Mouse (Mus musculus): ENCODE measurements around the gene Ggcx. TPM values are rescaled to one million over a fixed set of nuclear protein-coding genes. Genes with fewer than 3 reads are reported as not detected.

Gene Ggcx
- polyA plus RNA-seq, 1 experiment from 2014 or later: 36.0 TPM

DNA sequence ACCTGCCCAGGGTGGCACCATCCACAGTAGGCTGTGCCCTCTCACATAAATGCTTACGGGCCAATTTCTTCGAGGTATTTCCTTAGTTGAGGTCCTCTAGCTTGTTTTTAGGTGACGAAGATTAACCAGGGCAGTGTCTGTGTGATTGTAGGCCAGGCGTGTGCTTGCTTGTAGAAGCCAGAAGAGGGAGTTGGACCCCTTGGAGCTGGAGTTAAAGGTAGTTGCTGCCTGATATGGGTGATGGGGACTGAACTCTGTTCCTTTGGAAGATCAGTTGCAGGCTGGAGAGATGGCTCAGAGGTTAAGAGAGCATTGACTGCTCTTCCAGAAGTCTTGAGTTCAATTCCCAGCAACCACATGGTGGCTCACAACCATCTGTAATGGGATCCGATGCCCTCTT is 1.1 kb downstream of the Ggcx start:
- WGBS: 88% methylated on average over 5 of the region's 5 CpGs
- H3K9ac ChIP-seq: peak overlapping the region; percentile 65; the same call in 1 of the 2 replicates
- H3K4me1 ChIP-seq: peaks cover 22% of the 10 kb centered on the region

GRCm38 (mm10) chr6:72415964-72416772 is 2.1 kb downstream of the Ggcx start:
- no peak for ATAC-seq (replicated peaks; ENCODE audit: low FRiP score)
- WGBS: 79% methylated on average over 7 of the region's 7 CpGs
- no peaks in the 10 kb centered on the region for H3K27me3 ChIP-seq
- H3K9ac ChIP-seq: no peak overlapping the region
- H3K9me3 ChIP-seq (replicated peaks): no peaks in the 10 kb centered on the region
- no peak overlapping the region for H3K4me2 ChIP-seq
- no peak overlapping the region for H3K27ac ChIP-seq
- peaks cover 22% of the 10 kb centered on the region for H3K4me1 ChIP-seq
- peaks cover 50% of the 10 kb centered on the region for H3K36me3 ChIP-seq
- H3K4me3 ChIP-seq (replicated peaks): no peak overlapping the region

More for the DNA sequence above, 1.1 kb downstream of the Ggcx start:
- Histone ChIP-seq H3K27me3 (no peaks in the 10 kb centered on the region), H3K27ac (no peak overlapping the region), H3K4me2 (peak overlapping the region; percentile 72), H3K4me3 (replicated peaks) (peak overlapping the region; percentile 59), H3K9me3 (replicated peaks) (no peaks in the 10 kb centered on the region), H3K36me3 (peaks cover 40% of the 10 kb centered on the region)
- ATAC-seq (replicated peaks; ENCODE audit: low FRiP score): no peak

DNA sequence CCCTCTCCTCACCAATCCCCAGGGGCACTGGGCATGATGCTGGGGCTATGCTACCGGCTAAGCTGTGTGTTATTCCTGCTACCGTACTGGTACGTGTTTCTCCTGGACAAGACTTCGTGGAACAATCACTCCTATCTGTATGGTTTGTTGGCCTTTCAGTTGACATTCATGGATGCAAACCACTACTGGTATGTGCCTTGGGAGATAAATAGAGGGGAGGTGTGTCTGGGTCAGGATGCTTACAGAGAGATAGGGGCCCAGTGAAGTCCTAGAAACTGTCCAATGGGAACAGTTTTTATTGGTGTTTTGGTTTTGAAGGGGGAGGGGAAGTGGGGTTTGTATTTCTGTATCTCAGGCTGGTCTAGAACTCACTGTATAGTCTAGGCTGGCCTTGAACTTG is 4.2 kb downstream of the Ggcx start:
- H3K4me2 ChIP-seq: no peak overlapping the region
- no peak overlapping the region for H3K27ac ChIP-seq
- no peaks in the 10 kb centered on the region for H3K27me3 ChIP-seq
- WGBS: 85% methylated on average over 4 of the region's 4 CpGs
- peaks cover 71% of the 10 kb centered on the region for H3K36me3 ChIP-seq
- H3K9ac ChIP-seq: no peak overlapping the region
- no peak for ATAC-seq (replicated peaks; ENCODE audit: low FRiP score)
- H3K4me3 ChIP-seq (replicated peaks): no peak overlapping the region
- no peaks in the 10 kb centered on the region for H3K9me3 ChIP-seq (replicated peaks)
- peaks cover 22% of the 10 kb centered on the region for H3K4me1 ChIP-seq

DNA sequence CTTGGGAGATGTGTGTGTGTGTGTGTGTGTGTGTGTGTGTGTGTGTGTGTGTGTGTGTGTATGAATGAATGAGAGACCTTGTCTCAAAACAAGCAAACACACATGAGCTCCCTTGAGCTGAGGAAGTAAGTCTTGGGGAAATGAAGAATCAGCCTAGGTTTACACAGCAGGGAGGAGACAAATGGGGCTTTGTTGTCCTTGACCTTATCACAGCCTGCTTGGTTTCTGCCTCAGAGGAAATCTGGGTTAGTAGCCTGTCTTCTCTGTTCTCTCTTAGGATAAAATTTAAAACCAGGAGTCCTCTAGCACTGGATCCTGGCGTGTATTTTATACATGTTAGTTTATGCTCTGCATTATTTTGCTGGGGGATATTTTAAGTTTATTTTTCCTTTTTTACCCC is 5.7 kb downstream of the Ggcx start:
- no peaks in the 10 kb centered on the region for H3K9me3 ChIP-seq (replicated peaks)
- ATAC-seq (replicated peaks; ENCODE audit: low FRiP score): no peak
- no peak overlapping the region for H3K9ac ChIP-seq
- no peak overlapping the region for H3K27ac ChIP-seq
- H3K36me3 ChIP-seq: peaks cover 86% of the 10 kb centered on the region
- no peak overlapping the region for H3K4me2 ChIP-seq
- H3K4me3 ChIP-seq (replicated peaks): no peak overlapping the region
- 89% methylated on average over 1 of the region's 1 CpGs for WGBS
- no peaks in the 10 kb centered on the region for H3K27me3 ChIP-seq
- peaks cover 14% of the 10 kb centered on the region for H3K4me1 ChIP-seq

DNA sequence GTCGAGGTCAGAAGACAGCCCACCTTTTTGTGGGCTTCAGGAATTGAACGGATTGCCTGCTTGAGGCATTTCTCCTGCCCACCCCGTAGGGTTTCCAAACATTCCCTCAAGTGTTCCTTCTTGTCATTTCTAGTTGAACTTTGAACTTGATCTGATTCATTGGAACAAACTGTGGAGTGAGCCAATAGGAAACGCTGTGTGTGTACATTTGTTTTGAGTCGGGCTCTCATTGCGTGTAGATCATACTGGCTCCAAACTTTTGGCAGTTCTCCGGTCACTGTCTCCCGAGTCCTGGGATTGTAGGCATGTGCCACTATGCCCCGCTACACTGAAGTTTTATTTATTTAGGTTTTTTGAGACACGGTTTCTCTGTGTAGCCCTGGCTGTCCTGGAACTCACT is 6.8 kb downstream of the Ggcx start:
- ATAC-seq (replicated peaks; ENCODE audit: low FRiP score): no peak
- no peaks in the 10 kb centered on the region for H3K27me3 ChIP-seq
- no peaks in the 10 kb centered on the region for H3K9me3 ChIP-seq (replicated peaks)
- H3K4me2 ChIP-seq: no peak overlapping the region
- H3K9ac ChIP-seq: no peak overlapping the region
- H3K4me1 ChIP-seq: peaks cover 3% of the 10 kb centered on the region; the same call in 1 of the 2 replicates
- 92% methylated on average over 10 of the region's 10 CpGs for WGBS
- H3K36me3 ChIP-seq: peaks cover 97% of the 10 kb centered on the region
- no peak overlapping the region for H3K4me3 ChIP-seq (replicated peaks)
- no peak overlapping the region for H3K27ac ChIP-seq

DNA sequence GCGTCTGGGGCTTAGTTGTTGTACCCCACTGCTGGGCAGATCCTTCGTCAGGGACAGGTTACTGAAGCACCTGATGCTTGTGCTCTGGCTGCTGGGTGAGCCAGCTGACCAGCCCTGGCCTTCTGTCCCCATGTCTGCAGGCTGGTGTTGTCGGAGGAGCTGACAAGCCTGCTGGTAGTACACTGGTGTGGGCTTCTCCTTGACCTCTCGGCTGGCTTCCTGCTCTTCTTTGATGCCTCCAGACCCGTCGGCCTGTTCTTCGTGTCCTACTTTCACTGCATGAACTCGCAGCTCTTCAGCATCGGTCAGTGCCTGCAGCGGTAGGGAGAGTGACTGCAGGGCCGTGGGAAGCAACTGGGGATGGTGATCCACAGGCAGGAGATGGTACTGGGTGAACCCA is 11.5 kb downstream of the Ggcx start:
- WGBS: 91% methylated on average over 11 of the region's 11 CpGs
- Histone ChIP-seq H3K36me3 (peaks cover 98% of the 10 kb centered on the region), H3K9ac (no peak overlapping the region), H3K27me3 (no peaks in the 10 kb centered on the region), H3K4me1 (no peaks in the 10 kb centered on the region), H3K27ac (no peak overlapping the region), H3K9me3 (replicated peaks) (no peaks in the 10 kb centered on the region), H3K4me2 (no peak overlapping the region), H3K4me3 (replicated peaks) (no peak overlapping the region)
- ATAC-seq (replicated peaks; ENCODE audit: low FRiP score): no peak

GRCm38 (mm10) chr6:72428036-72428435 is 13.9 kb downstream of the Ggcx start:
- Histone ChIP-seq H3K36me3 (peaks cover 98% of the 10 kb centered on the region), H3K4me3 (replicated peaks) (no peak overlapping the region), H3K4me2 (no peak overlapping the region), H3K27me3 (no peaks in the 10 kb centered on the region), H3K4me1 (no peaks in the 10 kb centered on the region), H3K27ac (no peak overlapping the region), H3K9ac (no peak overlapping the region), H3K9me3 (replicated peaks) (no peaks in the 10 kb centered on the region)
- 27% methylated on average over 8 of the region's 8 CpGs for WGBS
- peak; percentile 69; the same call in 1 of the 2 replicates for ATAC-seq (replicated peaks; ENCODE audit: low FRiP score)

DNA sequence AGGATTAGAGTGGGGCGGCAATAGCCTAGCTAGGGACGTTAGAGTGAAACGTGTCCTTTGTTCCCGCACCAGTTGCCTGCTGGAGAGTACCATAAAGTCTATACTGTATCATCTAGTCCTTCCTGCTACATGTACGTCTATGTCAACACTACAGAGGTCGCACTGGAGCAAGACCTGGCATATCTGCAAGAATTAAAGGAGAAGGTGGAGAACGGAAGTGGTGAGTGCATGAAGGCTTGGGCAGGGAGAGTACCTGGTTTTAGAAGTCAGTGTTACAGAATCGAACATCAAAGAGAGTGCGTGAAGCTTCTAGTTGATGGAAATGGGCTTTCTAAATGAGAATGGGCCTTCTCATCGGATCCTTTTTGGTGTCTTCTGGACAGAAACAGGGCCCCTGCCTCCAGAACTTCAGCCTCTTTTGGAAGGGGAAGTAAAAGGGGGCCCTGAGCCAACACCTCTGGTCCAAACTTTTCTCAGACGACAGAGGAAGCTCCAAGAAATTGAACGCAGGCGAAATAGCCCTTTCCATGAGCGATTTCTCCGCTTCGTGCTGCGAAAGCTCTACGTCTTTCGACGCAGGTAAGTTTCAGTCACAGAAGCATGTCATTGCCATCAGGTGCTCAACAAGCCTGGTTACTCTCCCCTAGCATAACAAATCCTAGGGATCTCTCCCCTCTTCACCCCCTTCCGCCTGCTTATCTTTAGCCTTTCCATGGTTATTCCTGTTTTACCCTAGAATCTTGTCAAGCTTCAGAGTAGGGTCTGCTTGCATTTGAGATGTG is 15.1 kb downstream of the Ggcx start:
- WGBS: 81% methylated on average over 21 of the region's 21 CpGs
- no peaks in the 10 kb centered on the region for H3K27me3 ChIP-seq
- no peak overlapping the region for H3K4me2 ChIP-seq
- peaks cover 97% of the 10 kb centered on the region for H3K36me3 ChIP-seq
- no peak for ATAC-seq (replicated peaks; ENCODE audit: low FRiP score)
- H3K9me3 ChIP-seq (replicated peaks): no peaks in the 10 kb centered on the region
- H3K4me1 ChIP-seq: no peaks in the 10 kb centered on the region
- no peak overlapping the region for H3K27ac ChIP-seq
- H3K4me3 ChIP-seq (replicated peaks): no peak overlapping the region
- no peak overlapping the region for H3K9ac ChIP-seq

DNA sequence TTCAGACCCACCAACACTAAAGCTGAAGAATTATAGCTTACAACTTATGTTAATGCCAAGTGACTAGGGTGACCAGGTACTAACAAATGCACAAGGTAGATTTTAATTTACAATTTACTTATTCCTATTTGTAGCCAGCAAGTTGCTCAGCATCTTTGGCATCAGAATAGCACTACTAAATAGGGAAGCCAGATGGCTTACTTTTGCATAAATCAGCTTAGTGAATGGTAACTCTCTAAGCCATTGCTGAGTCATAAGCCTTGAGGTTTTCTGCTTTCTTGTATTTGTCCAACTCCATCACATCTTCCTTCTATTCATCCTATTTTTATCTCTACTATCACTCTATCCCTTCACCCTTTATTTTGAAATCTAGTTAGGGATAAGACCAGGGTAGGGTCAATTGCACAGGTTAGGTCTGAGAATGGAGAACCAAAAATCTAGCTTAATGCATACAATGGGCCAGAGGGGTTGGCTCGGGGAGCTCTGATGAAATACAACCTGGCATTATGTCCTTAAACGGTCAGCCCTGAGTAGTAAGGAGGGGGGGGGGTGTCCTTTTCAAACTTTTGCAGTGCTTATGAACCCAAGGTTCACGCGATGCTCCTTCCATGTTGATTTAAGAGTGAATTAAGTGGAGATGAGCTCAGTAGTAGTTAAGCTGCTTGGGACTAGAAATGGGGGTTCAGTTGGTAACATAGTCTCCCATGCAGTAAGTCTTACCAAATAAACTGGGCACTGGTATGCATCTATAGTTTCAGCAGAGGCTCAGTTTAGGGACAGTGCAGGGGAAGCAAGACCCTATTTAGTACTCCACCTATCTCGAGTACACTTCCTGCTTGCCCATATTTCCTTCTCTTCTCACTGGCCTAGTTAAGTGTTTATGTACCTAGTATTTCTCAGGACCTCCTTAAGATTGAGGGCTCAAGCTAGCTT is 17.1 kb downstream of the Ggcx start:
- no peak overlapping the region for H3K9ac ChIP-seq
- no peak overlapping the region for H3K4me3 ChIP-seq (replicated peaks)
- peaks cover 97% of the 10 kb centered on the region for H3K36me3 ChIP-seq
- H3K27me3 ChIP-seq: no peaks in the 10 kb centered on the region
- peak overlapping the region; percentile 32; the same call in 1 of the 2 replicates for H3K27ac ChIP-seq
- ATAC-seq (replicated peaks; ENCODE audit: low FRiP score): 0 out of 2 replicates have a peak, but pooled peaks have one; percentile 37
- 0 out of 2 replicates have a peak, but pooled peaks cover 3% of the 10 kb centered on the region for H3K4me1 ChIP-seq
- no peak overlapping the region for H3K4me2 ChIP-seq
- no peaks in the 10 kb centered on the region for H3K9me3 ChIP-seq (replicated peaks)
- 38% methylated on average over 5 of the region's 5 CpGs for whole genome bisulfite sequencing

DNA sequence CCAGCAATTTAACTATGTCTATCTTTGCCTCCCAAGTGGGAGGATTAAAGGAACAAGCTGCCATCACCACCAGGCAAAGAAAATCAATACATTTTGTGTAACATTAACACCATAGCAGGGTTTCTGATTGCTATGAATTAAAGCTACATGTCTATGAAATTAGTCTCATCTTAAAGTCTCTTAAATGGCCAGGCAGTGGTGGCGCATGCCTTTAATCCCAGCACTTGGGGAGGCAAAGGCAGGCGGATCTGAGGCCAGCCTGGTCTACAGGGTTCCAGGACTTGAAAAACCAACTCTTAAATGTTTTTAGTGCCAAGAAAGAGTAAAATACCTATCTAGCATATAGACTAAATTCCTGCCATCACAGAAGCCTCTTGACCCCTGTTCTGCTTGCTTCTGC is 18.0 kb downstream of the Ggcx start:
- ATAC-seq (replicated peaks; ENCODE audit: low FRiP score): no peak
- WGBS: 80% methylated on average over 2 of the region's 2 CpGs

GRCm38 (mm10) chr6:72438226-72438625 is 24.1 kb downstream of the Ggcx start:
- Histone ChIP-seq H3K9me3 (replicated peaks) (no peaks in the 10 kb centered on the region), H3K27ac (peak overlapping the region; percentile 94; the same call in 1 of the 2 replicates), H3K4me2 (peak overlapping the region; percentile 78), H3K27me3 (no peaks in the 10 kb centered on the region), H3K36me3 (peaks cover 43% of the 10 kb centered on the region), H3K9ac (peak overlapping the region; percentile 88), H3K4me3 (replicated peaks) (peak overlapping the region; percentile 62), H3K4me1 (peaks cover 35% of the 10 kb centered on the region)
- ATAC-seq (replicated peaks; ENCODE audit: low FRiP score): no peak
- WGBS: 1% methylated on average over 5 of the region's 5 CpGs

More for the DNA sequence above, 18.0 kb downstream of the Ggcx start:
- no peak overlapping the region for H3K4me2 ChIP-seq
- H3K27me3 ChIP-seq: no peaks in the 10 kb centered on the region
- H3K36me3 ChIP-seq: peaks cover 97% of the 10 kb centered on the region
- no peaks in the 10 kb centered on the region for H3K9me3 ChIP-seq (replicated peaks)
- H3K9ac ChIP-seq: no peak overlapping the region
- peaks cover 12% of the 10 kb centered on the region; the same call in 1 of the 2 replicates for H3K4me1 ChIP-seq
- H3K27ac ChIP-seq: peak overlapping the region; percentile 46; the same call in 1 of the 2 replicates
- H3K4me3 ChIP-seq (replicated peaks): no peak overlapping the region

All from kidney, embryonic 15.5 days (tissue).